Mouse (Mus musculus) kidney, adult 2 months (tissue): ENCODE measurements around the gene Gm20696.

Experiments used
- CTCF ChIP-seq: fragments of 200-500 bp; conservative IDR thresholded peaks from 2 replicates; pipeline ENCODE4 v1.5.1; 2011; ENCODE audit warnings: low read depth, mild to moderate bottlenecking, control low read depth, low read length, moderate library complexity, mixed read lengths; ENCODE audit not compliant: insufficient read depth, insufficient read length
- POLR2A ChIP-seq: fragments of 200-500 bp; IDR thresholded peaks from one replicate; pipeline ENCODE4 v1.6.1; 2011; ENCODE audit warnings: low read depth, low read length, control low read depth

DNA sequence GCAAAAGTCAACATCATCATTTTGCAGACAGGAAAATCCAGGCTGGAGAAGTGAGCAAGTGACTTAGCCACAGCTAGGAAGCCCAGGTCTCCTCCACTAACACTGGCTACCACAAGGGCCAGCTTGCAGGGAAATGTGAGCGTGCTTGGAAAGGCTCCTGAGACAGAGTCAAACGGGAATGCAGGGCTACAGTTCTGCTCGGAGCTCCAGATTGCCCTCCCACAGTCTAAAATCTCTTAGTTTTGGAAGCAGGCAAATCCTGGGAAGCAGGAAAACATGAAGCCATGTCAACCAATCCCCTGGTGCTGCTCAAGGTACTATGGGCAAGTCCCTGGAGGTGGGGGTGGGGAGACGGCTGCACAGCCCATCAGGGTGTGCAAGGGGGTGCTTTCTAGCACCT, 219.2 kb downstream of the Gm20696 start:
- no peak for TF ChIP-seq CTCF
- TF ChIP-seq POLR2A: no peak
